Mouse (Mus musculus): Measurements from ENCODE around the gene Gm10073. TPM values are rescaled to one million over a fixed set of nuclear protein-coding genes. Genes with fewer than 3 reads are reported as not detected.
"Not testable (repeated sequence)": the region's sequence is repeated elsewhere in the genome, so short reads cannot be mapped to it uniquely, and the experiment has no call there.

Gene Gm10073
- total and polyA plus RNA-seq, 3 experiments: 21.6 to 224 (median 117) TPM

- DNase-seq (ENCODE audit: extremely low read depth): peak; percentile 78
- Histone ChIP-seq H3K4me1 (ENCODE audit: control insufficient read depth in 1 of 2, insufficient read depth in 2 of 2) (peaks cover 5 to 27% of the 10 kb centered on the region in 2 experiments; a peak in 3 of 4 replicates), H3K36me3 (replicated peaks in 1 of 2; ENCODE audit: control insufficient read depth in 1 of 2, insufficient read depth in 1 of 2, low read length in 1 of 2) (no peaks in the 10 kb centered on the region), H3K9ac (ENCODE audit: insufficient read depth, low read depth) (no peak overlapping the region; the same call in 1 of the 2 replicates), H3K27ac (ENCODE audit: insufficient read depth, low read depth) (no peak overlapping the region), H3K4me2 (ENCODE audit: insufficient read depth, low read depth, poor library complexity, severe bottlenecking) (no peak overlapping the region), H3K9me3 (replicated peaks; ENCODE audit: low read length) (no peaks in the 10 kb centered on the region), H3K27me3 (replicated peaks) (no peaks in the 10 kb centered on the region), H3K79me2 (replicated peaks; ENCODE audit: control insufficient read depth, extremely low read depth, insufficient read depth, poor library complexity, severe bottlenecking) (no peaks in the 10 kb centered on the region), H3K4me3 (replicated peaks in 1 of 3; ENCODE audit: low read depth in 2 of 3, low read length in 2 of 3, poor library complexity in 1 of 3) (no peak overlapping the region)
- no peak for TF ChIP-seq BHLHE40 (IDR thresholded peaks at IDR 0.05; ENCODE audit: low read depth, low read length)
- TF ChIP-seq ETS1 (conservative IDR thresholded peaks at IDR 0.05; ENCODE audit: low read depth, low read length): peak; percentile 39
- no peak for TF ChIP-seq ELF1 (IDR thresholded peaks at IDR 0.05; ENCODE audit: low read depth, low read length)
- TF ChIP-seq HCFC1 (IDR thresholded peaks at IDR 0.05; ENCODE audit: low read depth, low read length): no peak
- no peak for TF ChIP-seq GABPA (IDR thresholded peaks at IDR 0.05; ENCODE audit: insufficient replicate concordance, low read depth, low read length)
- in situ Hi-C loops (cut with MboI; ENCODE audit: low pct_ligation_motif_present, low pct_unique_long_range_greater_than_20kb, low sequenced_read_pairs) (no loop called here), dilution Hi-C loops (cut with MboI; ENCODE audit: extremely low pct_ligation_motif_present, extremely low pct_unique_long_range_greater_than_20kb, low sequenced_read_pairs) (no loop called here)
These were observed 3.7 kb upstream of the Gm10073 start for GRCm38 (mm10) chr8:106576849-106577555.

GRCm38 (mm10) chr8:106574283-106574682 lies 1.0 kb upstream of the Gm10073 start:
- Histone ChIP-seq H3K4me3 (replicated peaks in 1 of 3; ENCODE audit: low read depth in 2 of 3, low read length in 2 of 3, poor library complexity in 1 of 3) (no peak overlapping the region), H3K27me3 (replicated peaks) (peaks cover 1% of the 10 kb centered on the region), H3K36me3 (replicated peaks in 1 of 2; ENCODE audit: control insufficient read depth in 1 of 2, insufficient read depth in 1 of 2, low read length in 1 of 2) (no peaks in the 10 kb centered on the region), H3K79me2 (replicated peaks; ENCODE audit: control insufficient read depth, extremely low read depth, insufficient read depth, poor library complexity, severe bottlenecking) (no peaks in the 10 kb centered on the region), H3K4me2 (ENCODE audit: insufficient read depth, low read depth, poor library complexity, severe bottlenecking) (no peak overlapping the region), H3K9me3 (replicated peaks; ENCODE audit: low read length) (no peaks in the 10 kb centered on the region), H3K27ac (ENCODE audit: insufficient read depth, low read depth) (no peak overlapping the region), H3K4me1 (ENCODE audit: control insufficient read depth in 1 of 2, insufficient read depth in 2 of 2) (peaks cover 5 to 27% of the 10 kb centered on the region in 2 experiments; a peak in 3 of 4 replicates), H3K9ac (ENCODE audit: insufficient read depth, low read depth) (no peak overlapping the region)
- in situ Hi-C loops (cut with MboI; ENCODE audit: low pct_ligation_motif_present, low pct_unique_long_range_greater_than_20kb, low sequenced_read_pairs) (no loop called here), dilution Hi-C loops (cut with MboI; ENCODE audit: extremely low pct_ligation_motif_present, extremely low pct_unique_long_range_greater_than_20kb, low sequenced_read_pairs) (no loop called here)
- no peak for TF ChIP-seq ETS1 (conservative IDR thresholded peaks at IDR 0.05; ENCODE audit: low read depth, low read length)
- TF ChIP-seq MEF2A (IDR thresholded peaks at IDR 0.05; ENCODE audit: borderline replicate concordance, low read depth, low read length): no peak
- no peak for TF ChIP-seq MAFK (IDR thresholded peaks at IDR 0.05; ENCODE audit: insufficient replicate concordance, low read length)
- no peak for TF ChIP-seq RCOR1 (conservative IDR thresholded peaks at IDR 0.05; ENCODE audit: low read depth, low read length)
- TF ChIP-seq MAZ (IDR thresholded peaks at IDR 0.05; ENCODE audit: low read depth, low read length): no peak
- no peak for TF ChIP-seq CTCF (conservative IDR thresholded peaks at IDR 0.05 in 1 of 2, IDR thresholded peaks at IDR 0.05 in 1 of 2; ENCODE audit: low read depth in 2 of 2, low read length in 2 of 2)
- TF ChIP-seq NRF1 (IDR thresholded peaks at IDR 0.05; ENCODE audit: low read depth, low read length): no peak
- no peak for TF ChIP-seq TBP (conservative IDR thresholded peaks at IDR 0.05; ENCODE audit: low read depth, low read length)
- TF ChIP-seq GABPA (IDR thresholded peaks at IDR 0.05; ENCODE audit: insufficient replicate concordance, low read depth, low read length): no peak
- TF ChIP-seq HCFC1 (IDR thresholded peaks at IDR 0.05; ENCODE audit: low read depth, low read length): no peak
- TF ChIP-seq EP300 (IDR thresholded peaks at IDR 0.05; ENCODE audit: low read length): no peak
- TF ChIP-seq JUND (conservative IDR thresholded peaks at IDR 0.05; ENCODE audit: low read depth, low read length): no peak
- no peak for TF ChIP-seq MXI1 (IDR thresholded peaks at IDR 0.05; ENCODE audit: low read depth, low read length)
- no peak for TF ChIP-seq MAX (IDR thresholded peaks at IDR 0.05; ENCODE audit: low read length)
- TF ChIP-seq POLR2AphosphoS2 (IDR thresholded peaks at IDR 0.05; ENCODE audit: low read depth, low read length): no peak
- TF ChIP-seq BHLHE40 (IDR thresholded peaks at IDR 0.05; ENCODE audit: low read depth, low read length): no peak
- TF ChIP-seq IRF4 (IDR thresholded peaks at IDR 0.05; ENCODE audit: low read depth, low read length): no peak
- no peak for TF ChIP-seq UBTF (IDR thresholded peaks at IDR 0.05; ENCODE audit: low read depth, low read length)
- no peak for TF ChIP-seq POLR2A (IDR thresholded peaks at IDR 0.05; ENCODE audit: low read depth, low read length)
- no peak for TF ChIP-seq ZNF384 (IDR thresholded peaks at IDR 0.05; ENCODE audit: low read depth, low read length)
- no peak for DNase-seq (ENCODE audit: extremely low read depth)

- peaks cover 5 to 22% of the 10 kb centered on the region in 2 experiments; a peak in 3 of 4 replicates for H3K4me1 ChIP-seq (ENCODE audit: control insufficient read depth in 1 of 2, insufficient read depth in 2 of 2)
- H3K79me2 ChIP-seq (replicated peaks; ENCODE audit: control insufficient read depth, extremely low read depth, insufficient read depth, poor library complexity, severe bottlenecking); H3K36me3 ChIP-seq (replicated peaks in 1 of 2; ENCODE audit: control insufficient read depth in 1 of 2, insufficient read depth in 1 of 2, low read length in 1 of 2); H3K27ac ChIP-seq (ENCODE audit: insufficient read depth, low read depth); dilution Hi-C loops (cut with MboI; ENCODE audit: extremely low pct_ligation_motif_present, extremely low pct_unique_long_range_greater_than_20kb, low sequenced_read_pairs); H3K4me2 ChIP-seq (ENCODE audit: insufficient read depth, low read depth, poor library complexity, severe bottlenecking); in situ Hi-C loops (cut with MboI; ENCODE audit: low pct_ligation_motif_present, low pct_unique_long_range_greater_than_20kb, low sequenced_read_pairs); H3K9me3 ChIP-seq (replicated peaks; ENCODE audit: low read length); H3K9ac ChIP-seq (ENCODE audit: insufficient read depth, low read depth); DNase-seq (ENCODE audit: extremely low read depth); H3K27me3 ChIP-seq (replicated peaks); H3K4me3 ChIP-seq (replicated peaks in 1 of 3; ENCODE audit: low read depth in 2 of 3, low read length in 2 of 3, poor library complexity in 1 of 3): not testable (repeated sequence)
These were observed 1.1 kb downstream of the Gm10073 start for GRCm38 (mm10) chr8:106572175-106572574.
